Mouse (Mus musculus) bone marrow, adult 2 months (tissue): ENCODE results near the gene Map10.

Experiments used
- CTCF ChIP-seq: fragments of 200-500 bp; IDR thresholded peaks from 2 replicates; pipeline ENCODE4 v1.5.1; 2011; ENCODE audit warnings: low read length, control low read depth; ENCODE audit not compliant: control insufficient read depth, insufficient read depth
- POLR2A ChIP-seq: fragments of 200-500 bp; IDR thresholded peaks from 2 replicates; pipeline ENCODE4 v1.6.1; 2011; ENCODE audit warnings: low read depth, mild to moderate bottlenecking, control low read depth, low read length, borderline replicate concordance; ENCODE audit not compliant: control insufficient read depth

GRCm38 (mm10) chr8:125709171-125709570, 39.6 kb downstream of the Map10 start:
- no peak for TF ChIP-seq POLR2A
- TF ChIP-seq CTCF, result no peak
